Mouse (Mus musculus): Measurements from ENCODE around the gene Brd3os.

DNA sequence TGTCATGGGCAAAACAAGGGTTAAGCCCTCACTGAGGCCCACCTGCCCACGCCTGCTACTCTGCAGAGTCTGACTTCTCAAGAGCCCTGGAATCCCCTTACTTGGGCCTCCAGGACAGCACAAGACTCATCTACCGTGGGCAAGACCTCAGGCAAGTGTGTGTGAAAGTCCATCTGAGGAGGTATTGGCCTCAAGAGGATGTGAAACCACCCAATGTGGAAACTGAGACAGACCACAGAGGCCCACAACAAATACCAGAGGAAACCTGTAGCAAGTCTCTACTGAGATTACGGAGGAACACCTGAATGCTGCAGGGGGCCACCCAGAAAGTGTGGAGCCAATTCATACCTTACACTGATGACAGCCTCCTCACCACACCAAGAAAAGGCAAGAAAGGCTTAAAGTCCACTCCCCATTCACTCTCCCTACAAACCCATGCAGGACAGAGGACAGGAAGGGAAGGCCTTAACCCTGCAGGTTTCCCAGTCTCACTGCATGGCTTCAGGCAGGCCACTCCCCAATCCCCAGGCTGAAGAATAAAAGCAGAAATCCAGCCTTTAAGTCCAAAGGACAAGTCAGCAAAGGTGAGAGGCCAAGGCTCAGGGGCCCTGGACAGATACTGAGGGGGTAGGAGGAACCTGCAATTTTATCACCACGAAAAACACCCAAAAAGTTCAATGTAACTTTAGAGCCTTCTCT is 27.3 kb downstream of the Brd3os start:
- TF ChIP-seq EP300 (IDR thresholded peaks at IDR 0.05; ENCODE audit: insufficient read depth, low read depth, low read length): no peak
- no peak for TF ChIP-seq CTCF (IDR thresholded peaks at IDR 0.05; ENCODE audit: low read depth, low read length)
- TF ChIP-seq POLR2A (IDR thresholded peaks at IDR 0.05; ENCODE audit: insufficient read depth, low read length): no peak
